Mouse (Mus musculus): ENCODE data around the gene Tbc1d24.

DNA sequence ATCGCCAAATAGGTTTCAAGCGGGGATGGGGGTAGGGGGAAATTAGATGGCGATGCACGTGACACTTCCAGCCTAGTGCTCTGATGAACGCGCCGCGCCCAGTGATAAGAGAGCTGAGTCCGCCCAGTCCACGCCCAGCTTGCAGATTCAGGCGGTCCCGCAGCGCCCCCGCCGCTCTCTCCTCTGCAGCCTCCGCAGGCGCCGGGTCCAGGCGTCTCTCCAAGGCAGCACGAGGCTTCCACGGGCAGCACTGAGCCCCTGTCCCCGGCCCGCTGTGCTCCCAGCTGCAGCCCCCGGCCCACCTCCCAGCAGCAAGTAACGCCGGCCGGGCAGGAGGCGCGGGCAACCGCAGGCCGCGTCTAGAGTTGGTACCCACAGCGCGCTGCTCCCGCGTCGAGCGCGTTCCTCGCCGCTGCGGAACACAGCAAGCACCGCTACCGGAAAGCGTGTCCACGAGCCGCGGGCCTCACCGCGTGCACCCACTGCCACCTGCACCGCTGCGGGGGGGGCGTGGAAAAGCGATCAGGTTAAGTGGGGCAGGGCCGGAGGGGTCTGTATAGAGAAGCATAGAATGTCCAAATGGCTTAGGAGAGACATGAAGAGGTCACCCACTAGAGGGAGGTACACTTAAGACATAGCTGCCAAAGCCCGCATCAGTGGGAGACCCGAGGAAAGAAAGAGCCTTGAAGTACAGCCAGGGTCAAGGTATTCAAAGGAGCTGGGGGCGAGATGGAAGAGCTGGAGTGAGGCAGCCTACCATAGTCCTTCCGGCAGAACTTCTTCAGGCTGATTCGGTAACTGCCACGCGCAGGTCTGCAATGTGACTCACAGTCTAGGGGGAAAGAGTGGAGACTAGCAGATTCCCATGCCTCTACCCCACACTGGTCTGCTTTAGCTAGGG is 1.3 kb upstream of the Tbc1d24 start:
- TF ChIP-seq POLR2A (IDR thresholded peaks at IDR 0.05; ENCODE audit: borderline replicate concordance, control insufficient read depth, low read depth, low read length), result peak; percentile 14; the same call in 1 of the 2 replicates
- TF ChIP-seq CTCF (IDR thresholded peaks at IDR 0.05; ENCODE audit: control insufficient read depth, insufficient read depth, low read length), result no peak
